Mouse (Mus musculus) erythroblast, embryonic 14.5 days (primary cell): ENCODE results near the gene Bcat2.

Source experiments
- GATA1 ChIP-seq: IDR thresholded peaks from 2 replicates; pipeline ENCODE4 v1.6.1; 2012; ENCODE audit warnings: low read length, inconsistent platforms, mixed read lengths
- TAL1 ChIP-seq: IDR thresholded peaks from 3 replicates; pipeline ENCODE4 v1.6.1; 2012; ENCODE audit warnings: low read length, inconsistent platforms, mixed read lengths

- no peak for TF ChIP-seq GATA1
- no peak for TF ChIP-seq TAL1
Measured at GRCm38 (mm10) chr7:45609511-45609910, 39.6 kb downstream of the Bcat2 start.
